Mouse (Mus musculus): ENCODE results near the gene Nid2. TPM values are rescaled to one million over a fixed set of nuclear protein-coding genes. Genes with fewer than 3 reads are reported as not detected.

Gene Nid2
- polyA plus RNA-seq, 1 experiment, result 0.15 TPM

- Histone ChIP-seq H3K4me3 (replicated peaks) (no peak overlapping the region), H3K4me1 (peaks cover 16% of the 10 kb centered on the region), H3K36me3 (replicated peaks; ENCODE audit: low read length) (peaks cover 14% of the 10 kb centered on the region), H3K9me3 (0 out of 2 replicates have a peak, but pooled peaks cover 4% of the 10 kb centered on the region), H3K27me3 (replicated peaks) (peaks cover 22% of the 10 kb centered on the region)
- TF ChIP-seq FLI1 (IDR thresholded peaks at IDR 0.05; ENCODE audit: low read length) (no peak), GATA1 (IDR thresholded peaks at IDR 0.05; ENCODE audit: borderline replicate concordance, low read length) (no peak)
Observed at GRCm38 (mm10) chr14:19825481-19825880, 74.4 kb downstream of the Nid2 start.

- TF ChIP-seq GATA1 (IDR thresholded peaks at IDR 0.05; ENCODE audit: borderline replicate concordance, low read length), result no peak
- TF ChIP-seq FLI1 (IDR thresholded peaks at IDR 0.05; ENCODE audit: low read length), result no peak
- no peaks in the 10 kb centered on the region for H3K9me3 ChIP-seq
Observed at GRCm38 (mm10) chr14:19836289-19836688, 85.2 kb downstream of the Nid2 start.

GRCm38 (mm10) chr14:19839600-19840332 is 88.7 kb downstream of the Nid2 start:
- TF ChIP-seq GATA1 (IDR thresholded peaks at IDR 0.05; ENCODE audit: borderline replicate concordance, low read length), result no peak
- TF ChIP-seq FLI1 (IDR thresholded peaks at IDR 0.05; ENCODE audit: low read length), result no peak
- peak overlapping the region; percentile 90 for H3K4me3 ChIP-seq (replicated peaks)
- H3K27me3 ChIP-seq (replicated peaks), result peaks cover 29% of the 10 kb centered on the region

More at GRCm38 (mm10) chr14:19836289-19836688, 85.2 kb downstream of the Nid2 start:
- peaks cover 16% of the 10 kb centered on the region for H3K27me3 ChIP-seq (replicated peaks)
- no peak overlapping the region for H3K4me3 ChIP-seq (replicated peaks)
- H3K4me1 ChIP-seq, result peaks cover 29% of the 10 kb centered on the region
- no peaks in the 10 kb centered on the region for H3K36me3 ChIP-seq (replicated peaks; ENCODE audit: low read length)

GRCm38 (mm10) chr14:19853471-19853870 is 102.4 kb downstream of the Nid2 start:
- Histone ChIP-seq H3K4me1 (peaks cover 4% of the 10 kb centered on the region; the same call in 1 of the 2 replicates), H3K27me3 (replicated peaks) (no peaks in the 10 kb centered on the region), H3K9me3 (peaks cover 10% of the 10 kb centered on the region; the same call in 1 of the 2 replicates), H3K36me3 (replicated peaks; ENCODE audit: low read length) (no peaks in the 10 kb centered on the region), H3K4me3 (replicated peaks) (no peak overlapping the region)
- no peak for TF ChIP-seq FLI1 (IDR thresholded peaks at IDR 0.05; ENCODE audit: low read length)
- TF ChIP-seq GATA1 (IDR thresholded peaks at IDR 0.05; ENCODE audit: borderline replicate concordance, low read length), result no peak

More at GRCm38 (mm10) chr14:19839600-19840332, 88.7 kb downstream of the Nid2 start:
- H3K9me3 ChIP-seq, result no peaks in the 10 kb centered on the region
- H3K4me1 ChIP-seq, result peaks cover 22% of the 10 kb centered on the region
- no peaks in the 10 kb centered on the region for H3K36me3 ChIP-seq (replicated peaks; ENCODE audit: low read length)

DNA sequence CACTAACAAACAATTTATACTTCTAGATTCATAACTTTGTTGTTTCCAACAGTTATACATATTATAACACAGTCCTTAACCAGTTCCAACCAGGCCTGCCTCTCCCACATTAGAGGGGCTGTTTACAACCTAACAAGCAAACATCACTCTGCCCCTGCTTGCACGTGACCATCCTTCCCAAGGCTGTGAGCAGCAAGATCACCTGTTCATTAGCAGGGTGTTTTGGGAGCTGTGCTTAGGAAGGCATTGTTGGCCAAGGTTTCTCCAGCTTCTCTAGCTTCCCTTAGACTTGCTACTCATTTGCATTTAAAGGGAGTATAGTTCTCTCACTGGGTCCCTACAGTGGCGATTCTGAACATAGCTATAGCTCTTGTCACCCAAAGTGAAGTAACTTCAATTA is 107.2 kb downstream of the Nid2 start:
- Histone ChIP-seq H3K4me3 (replicated peaks) (peak overlapping the region; percentile 50), H3K36me3 (replicated peaks; ENCODE audit: low read length) (no peaks in the 10 kb centered on the region), H3K4me1 (peaks cover 4% of the 10 kb centered on the region; the same call in 1 of the 2 replicates), H3K27me3 (replicated peaks) (no peaks in the 10 kb centered on the region), H3K9me3 (peaks cover 11% of the 10 kb centered on the region; the same call in 1 of the 2 replicates)
- TF ChIP-seq FLI1 (IDR thresholded peaks at IDR 0.05; ENCODE audit: low read length) (no peak), GATA1 (IDR thresholded peaks at IDR 0.05; ENCODE audit: borderline replicate concordance, low read length) (no peak)

DNA sequence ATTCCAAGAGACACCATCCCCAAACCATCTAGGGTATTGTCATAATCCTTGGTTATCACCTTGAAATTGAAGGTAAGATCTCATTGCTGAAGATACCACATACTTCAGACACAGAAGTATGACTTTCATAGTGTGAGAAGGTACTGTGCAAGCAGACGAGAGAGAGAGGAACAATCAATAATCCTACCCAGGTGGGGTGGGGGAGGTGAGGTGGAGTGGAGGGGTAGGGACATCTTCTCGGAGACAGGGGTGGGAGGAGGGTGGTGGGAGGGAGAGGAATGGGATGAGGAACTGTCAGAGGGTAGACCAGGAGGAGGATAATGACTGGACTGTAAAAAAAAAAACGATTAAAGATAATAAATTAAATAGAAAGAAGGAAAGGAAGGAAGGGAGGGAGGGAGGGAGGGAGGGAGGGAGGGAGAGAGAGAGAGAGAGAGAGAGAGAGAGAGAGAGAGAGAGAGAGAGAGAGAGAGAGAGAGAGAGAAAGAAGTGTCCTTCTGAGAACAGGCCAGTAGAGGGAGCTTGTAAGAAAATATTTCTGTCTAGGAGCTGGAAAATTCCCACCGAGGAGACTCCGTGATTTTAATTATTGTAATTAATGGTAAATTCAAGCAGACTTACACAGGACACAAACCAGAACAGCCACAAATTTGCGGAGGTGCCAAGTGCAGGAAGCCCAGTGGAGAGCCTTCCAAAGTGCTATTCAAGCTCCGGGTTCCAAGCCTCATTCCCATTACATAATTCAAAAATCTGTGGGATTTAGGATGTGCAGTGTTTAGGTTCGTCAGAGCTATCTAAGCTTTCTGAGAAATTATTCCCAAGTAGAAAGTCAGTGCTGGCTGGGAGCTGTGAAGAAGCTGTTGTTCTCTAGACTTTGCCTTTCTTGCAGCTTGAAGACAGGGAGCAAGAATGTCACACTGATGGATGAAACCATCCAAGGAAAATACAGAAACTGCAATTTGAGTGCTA is 108.0 kb downstream of the Nid2 start:
- no peaks in the 10 kb centered on the region for H3K36me3 ChIP-seq (replicated peaks; ENCODE audit: low read length)
- peaks cover 4% of the 10 kb centered on the region; the same call in 1 of the 2 replicates for H3K4me1 ChIP-seq
- TF ChIP-seq GATA1 (IDR thresholded peaks at IDR 0.05; ENCODE audit: borderline replicate concordance, low read length) (no peak), FLI1 (IDR thresholded peaks at IDR 0.05; ENCODE audit: low read length) (no peak)
- H3K9me3 ChIP-seq, result peaks cover 15% of the 10 kb centered on the region; the same call in 1 of the 2 replicates
- H3K27me3 ChIP-seq (replicated peaks), result no peaks in the 10 kb centered on the region
- no peak overlapping the region for H3K4me3 ChIP-seq (replicated peaks)

GRCm38 (mm10) chr14:19860281-19860680 is 109.2 kb downstream of the Nid2 start:
- H3K9me3 ChIP-seq, result peaks cover 15% of the 10 kb centered on the region; the same call in 1 of the 2 replicates
- no peaks in the 10 kb centered on the region for H3K27me3 ChIP-seq (replicated peaks)
- TF ChIP-seq FLI1 (IDR thresholded peaks at IDR 0.05; ENCODE audit: low read length) (no peak), GATA1 (IDR thresholded peaks at IDR 0.05; ENCODE audit: borderline replicate concordance, low read length) (no peak)
- no peaks in the 10 kb centered on the region for H3K36me3 ChIP-seq (replicated peaks; ENCODE audit: low read length)
- H3K4me3 ChIP-seq (replicated peaks), result no peak overlapping the region
- peaks cover 4% of the 10 kb centered on the region; the same call in 1 of the 2 replicates for H3K4me1 ChIP-seq

Other genes starting within 250 kb of the Nid2 start
- not detected in 2 replicates for gene Gm2244, start 201.3 kb upstream of the Nid2 start, polyA plus RNA-seq (2012; ENCODE audit: insufficient read depth, low replicate concordance)
- gene Gm2237, start 166.1 kb upstream of the Nid2 start, polyA plus RNA-seq (2012; ENCODE audit: insufficient read depth, low replicate concordance), result not detected in 2 replicates
- not detected in 2 replicates for gene Gm5458, start 148.7 kb upstream of the Nid2 start, polyA plus RNA-seq (2012; ENCODE audit: insufficient read depth, low replicate concordance)
- gene Rtraf, start 72.6 kb downstream of the Nid2 start, polyA plus RNA-seq (2012; ENCODE audit: insufficient read depth, low replicate concordance), result 114 and 264 TPM in 2 replicates
- 0.50 TPM in 1 of 2 replicates, not detected in the other for gene Gng2, start 226.4 kb downstream of the Nid2 start, polyA plus RNA-seq (2012; ENCODE audit: insufficient read depth, low replicate concordance)